Mouse (Mus musculus) telencephalon, adult 2 months (tissue): ENCODE measurements at regions not wholly inside any gene's neighbourhood (a gene's known extent, or its start where the extent isn't known, plus 50 kb on each side); places are given as distances from the start of the nearest gene placed in this dataset.

Source experiments
- DNase-seq: peaks from one replicate; pipeline ENCODE4 v3.0.0-alpha.2; 2011; ENCODE audit warnings: low read depth, low spot score

GRCm38 (mm10) chr1:81745024-81745960 lies 487.6 kb upstream of the Gm9747 start:
- DNase-seq: no peak

DNA sequence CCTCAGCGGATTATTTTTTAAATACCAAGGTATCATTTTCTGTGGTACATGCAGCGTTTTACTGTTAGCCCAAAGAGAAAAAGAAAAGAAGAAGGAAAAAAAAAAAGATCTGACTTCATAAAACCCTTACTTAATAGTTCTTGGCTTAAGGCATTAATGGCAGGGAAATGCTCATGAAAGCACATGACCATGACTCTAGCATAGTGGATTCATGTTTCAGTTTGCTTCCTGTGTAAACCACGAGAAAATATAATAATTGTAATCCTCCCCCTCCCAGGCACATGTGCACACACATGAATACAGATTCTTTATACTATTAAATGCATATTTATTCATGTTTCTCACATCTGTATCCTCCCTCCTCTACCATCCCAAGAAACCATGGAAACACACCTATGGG lies 486.9 kb upstream of the Gm9747 start:
- DNase-seq: no peak

DNA sequence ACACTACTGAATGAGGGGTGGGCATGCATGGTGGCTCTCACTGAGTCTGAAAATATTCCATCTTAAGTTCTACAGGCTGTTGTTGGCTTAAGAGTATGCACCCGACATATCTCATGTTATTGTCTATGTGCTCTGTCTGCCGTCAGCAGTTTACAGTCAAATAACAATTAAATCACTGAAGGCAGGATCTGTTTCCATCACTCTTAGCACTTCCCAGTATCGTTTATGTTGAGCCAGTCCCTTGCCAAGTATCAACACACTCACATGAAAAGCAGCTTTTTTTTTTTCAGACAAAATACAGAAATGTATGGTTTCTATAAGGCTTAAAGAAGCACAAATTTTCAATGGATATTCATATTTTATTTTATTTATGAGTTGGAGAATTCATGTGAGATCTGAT lies 485.9 kb upstream of the Gm9747 start:
- DNase-seq: no peak

- no peak for DNase-seq
Observed at GRCm38 (mm10) chr1:81754067-81754466, 478.8 kb upstream of the Gm9747 start.

GRCm38 (mm10) chr1:81755281-81755680 lies 477.6 kb upstream of the Gm9747 start:
- no peak for DNase-seq

DNA sequence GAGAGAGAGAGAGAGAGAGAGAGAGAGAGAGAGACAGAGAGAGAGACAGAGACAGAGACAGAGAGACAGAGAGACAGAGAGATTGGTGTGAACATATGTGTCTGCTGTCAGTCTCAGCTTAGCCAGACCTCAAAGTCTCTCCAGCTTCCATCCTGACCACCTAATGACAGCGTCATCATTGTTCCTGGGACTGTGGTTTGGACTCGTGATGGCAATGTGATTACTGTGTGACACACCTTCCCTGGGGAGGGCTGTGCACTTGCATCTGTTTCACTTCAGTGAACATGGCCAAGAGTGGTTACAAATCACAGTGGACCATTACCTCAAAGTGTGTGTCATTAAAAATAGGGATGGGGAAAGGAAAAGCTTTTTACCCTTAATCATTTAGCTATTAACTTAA lies 477.2 kb upstream of the Gm9747 start:
- DNase-seq: no peak

DNA sequence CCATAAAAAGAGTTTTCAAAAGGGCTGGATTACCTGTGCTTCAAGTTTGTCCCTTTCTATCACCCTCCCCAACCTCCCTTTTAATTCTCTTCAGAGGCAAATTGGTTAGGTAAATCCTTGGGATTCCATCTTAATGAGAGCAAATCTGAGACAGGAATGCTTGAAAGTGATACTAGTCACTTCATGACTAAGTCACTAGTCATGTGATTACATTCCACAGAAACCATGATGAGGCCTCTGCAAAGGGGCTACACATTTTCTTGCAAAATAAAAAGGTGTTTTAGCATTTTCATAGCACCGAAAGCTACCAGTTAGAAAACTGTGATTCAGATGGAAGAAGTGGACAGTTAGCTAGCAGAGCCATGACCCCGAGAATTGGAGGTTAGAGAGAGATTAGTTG lies 473.0 kb upstream of the Gm9747 start:
- DNase-seq: no peak

- DNase-seq: peak; percentile 51
Observed at GRCm38 (mm10) chr1:81771704-81772103, 461.2 kb upstream of the Gm9747 start.

DNA sequence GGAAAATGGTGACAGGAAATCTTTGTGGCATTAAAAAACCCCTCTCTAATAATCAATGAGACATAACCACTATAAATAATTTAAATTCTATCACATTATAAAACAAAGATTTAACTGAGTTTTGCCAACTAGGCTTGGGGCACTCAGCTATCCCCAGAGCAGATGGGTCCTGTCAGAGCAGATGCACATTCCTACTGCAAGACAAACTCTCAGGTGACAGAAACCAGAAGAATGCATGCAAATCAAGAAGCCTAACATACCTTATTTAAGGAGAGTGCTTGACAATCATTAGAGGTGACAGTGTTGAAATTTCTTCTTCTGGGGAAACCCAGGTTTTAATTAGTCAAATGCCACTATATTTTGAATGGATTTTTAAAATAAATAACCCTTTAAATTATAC lies 452.3 kb upstream of the Gm9747 start:
- no peak for DNase-seq

- no peak for DNase-seq
Observed at GRCm38 (mm10) chr1:81784305-81784704, 448.6 kb upstream of the Gm9747 start.

GRCm38 (mm10) chr1:81794771-81795170 lies 438.1 kb upstream of the Gm9747 start:
- DNase-seq: no peak

GRCm38 (mm10) chr1:81795399-81795798 lies 437.5 kb upstream of the Gm9747 start:
- no peak for DNase-seq

- DNase-seq: no peak
Observed at GRCm38 (mm10) chr1:81811591-81811990, 421.3 kb upstream of the Gm9747 start.

DNA sequence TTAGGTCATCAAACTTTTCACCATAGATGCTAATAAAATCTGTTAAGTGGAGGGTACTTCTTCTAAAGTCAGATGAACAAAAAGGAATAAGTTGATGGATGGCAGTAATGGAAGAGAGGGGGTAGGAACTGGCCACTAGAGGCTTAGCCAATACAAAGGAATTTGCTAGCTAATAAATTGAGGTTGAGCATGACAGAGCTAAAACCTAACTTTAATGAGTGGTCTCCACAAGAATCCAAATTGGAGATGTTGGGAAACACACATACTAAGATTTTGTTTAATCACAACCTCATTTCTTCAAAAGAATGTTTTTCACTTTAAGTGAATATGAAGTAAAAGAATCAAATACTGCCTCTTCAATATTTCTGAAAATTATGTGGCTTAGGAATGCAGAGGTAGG lies 414.0 kb upstream of the Gm9747 start:
- no peak for DNase-seq

GRCm38 (mm10) chr1:81841966-81842365 lies 390.9 kb upstream of the Gm9747 start:
- DNase-seq: no peak

DNA sequence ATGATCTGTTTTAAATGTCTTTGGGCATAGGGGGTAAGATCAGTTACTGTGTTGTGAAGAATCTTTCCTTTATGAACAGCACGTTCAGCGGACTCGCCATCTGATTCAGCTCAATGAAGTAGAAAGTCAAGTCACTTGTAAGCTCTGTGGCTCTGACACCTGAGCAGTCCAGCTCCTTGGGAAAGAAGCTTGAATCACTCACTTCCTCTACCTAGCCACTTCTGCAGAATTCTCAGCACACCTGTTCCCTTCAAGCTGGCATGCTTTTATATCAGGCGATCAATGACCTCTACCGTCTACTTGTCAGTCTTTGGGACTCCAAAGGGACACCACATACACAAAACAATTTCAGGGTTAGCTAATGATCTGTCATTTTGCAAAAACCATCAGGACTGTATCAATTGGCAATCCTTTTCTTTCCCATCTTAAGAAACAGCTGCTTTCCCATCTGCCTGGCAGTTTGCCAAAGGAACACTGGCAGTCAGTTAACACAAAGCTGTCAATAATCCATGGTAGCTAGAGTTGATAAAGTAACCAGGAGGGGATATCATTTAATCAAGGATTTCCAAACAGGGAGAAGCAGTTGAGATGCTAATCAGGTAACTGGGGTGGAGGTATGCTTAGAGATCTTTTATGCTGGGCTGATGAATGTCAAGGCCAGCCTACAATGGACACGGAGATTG lies 382.3 kb upstream of the Gm9747 start:
- no peak for DNase-seq

GRCm38 (mm10) chr1:81859464-81859863 lies 373.4 kb upstream of the Gm9747 start:
- peak; percentile 6 for DNase-seq

- DNase-seq: peak; percentile 82
Observed at GRCm38 (mm10) chr1:81864571-81864970, 368.3 kb upstream of the Gm9747 start.

GRCm38 (mm10) chr1:81886940-81887531 lies 345.9 kb upstream of the Gm9747 start:
- DNase-seq: no peak

DNA sequence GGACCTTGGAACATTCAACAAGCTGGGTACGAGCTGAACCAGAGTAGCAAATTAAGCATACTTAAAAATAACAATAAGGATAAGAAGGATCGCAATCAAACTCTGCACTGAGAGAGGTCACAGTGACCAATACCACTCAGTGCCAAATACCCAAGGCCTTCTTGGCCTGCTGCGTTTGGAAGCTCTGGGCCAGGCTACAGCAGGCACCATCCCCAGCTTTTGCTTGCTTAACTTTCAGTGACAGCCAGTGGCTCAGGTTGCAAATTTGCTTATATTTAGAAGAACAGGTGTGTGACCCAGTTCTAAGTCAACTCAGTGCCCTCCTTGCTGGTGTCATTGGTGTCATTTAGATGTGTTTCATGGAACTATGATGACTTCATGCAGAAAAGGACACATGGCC lies 335.7 kb upstream of the Gm9747 start:
- no peak for DNase-seq

DNA sequence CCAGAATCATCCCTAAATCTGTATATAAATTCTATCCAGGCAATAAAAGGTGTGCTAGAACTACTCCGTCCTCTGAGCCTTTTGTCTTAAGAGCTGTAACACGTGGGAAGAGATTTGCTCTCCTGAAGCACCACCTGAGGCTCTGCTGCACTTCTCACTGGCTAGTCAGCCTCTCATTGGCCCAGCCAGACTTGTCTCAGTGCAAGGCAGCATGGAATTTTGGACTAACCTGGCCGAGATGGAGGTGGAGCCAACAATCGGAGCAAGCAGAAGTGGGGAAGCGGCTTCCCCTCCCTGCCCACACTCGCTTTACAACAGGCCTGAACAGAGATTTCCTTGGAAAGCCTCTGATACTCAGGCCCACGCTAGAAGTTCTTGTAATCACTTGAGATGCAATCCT lies 332.1 kb upstream of the Gm9747 start:
- DNase-seq: no peak

DNA sequence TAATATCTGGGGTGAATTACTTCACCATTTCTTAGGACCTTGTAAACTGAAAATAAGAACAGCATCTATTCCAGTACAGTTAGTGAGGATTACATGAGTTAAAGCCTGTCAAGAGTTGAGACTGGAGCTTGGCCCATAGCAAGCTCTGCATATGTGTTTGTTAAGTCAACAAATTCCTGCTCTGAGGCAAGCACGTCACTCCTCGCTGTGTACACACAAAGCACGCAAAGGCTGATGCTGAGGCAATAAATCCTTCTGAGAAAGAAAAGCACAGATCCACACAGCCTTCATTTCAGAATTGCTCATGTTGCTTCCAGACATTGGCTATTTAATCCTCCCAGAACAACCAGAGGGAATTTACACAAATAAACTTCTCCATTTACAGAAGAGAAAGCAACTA lies 328.9 kb upstream of the Gm9747 start:
- no peak for DNase-seq

GRCm38 (mm10) chr1:81912607-81913006 lies 320.3 kb upstream of the Gm9747 start:
- DNase-seq: no peak
